Mouse (Mus musculus): ENCODE data around the gene Pygo2.

- TF ChIP-seq POLR2A (IDR thresholded peaks at IDR 0.05; ENCODE audit: insufficient read depth, low read depth, low read length) = no peak
- TF ChIP-seq CTCF (IDR thresholded peaks at IDR 0.05) = no peak
- no peak for TF ChIP-seq EP300 (IDR thresholded peaks at IDR 0.05; ENCODE audit: insufficient read depth, low read depth, low read length)
These were observed 28.7 kb upstream of the Pygo2 start for GRCm38 (mm10) chr3:89401329-89401728.

Data from heart, adult 2 months (tissue).